Comparison of ENCODE assay signal across 27 mouse cellular contexts in the genomic region with DNA sequence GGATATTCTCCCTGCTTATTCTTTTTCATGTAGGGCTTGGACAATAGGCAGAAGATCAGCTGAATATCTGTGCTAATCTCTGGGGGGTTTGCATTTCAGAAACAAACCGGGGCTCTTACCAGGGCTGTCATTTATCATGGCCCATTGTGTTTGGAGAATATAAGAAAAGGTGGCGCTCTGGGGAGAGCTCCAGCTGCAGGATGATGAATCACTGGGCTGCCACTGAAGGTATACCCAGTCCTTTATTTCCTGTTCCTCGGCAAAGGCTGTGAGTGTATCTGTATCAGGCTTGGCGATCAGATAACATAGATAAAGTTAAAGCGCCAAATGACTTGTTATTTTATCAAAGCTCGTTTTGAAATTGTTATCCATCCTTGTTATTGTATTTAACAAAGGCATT. TPM values are rescaled to one million over a fixed set of nuclear protein-coding genes. Genes with fewer than 3 reads are reported as not detected.
A peak's percentile ranks its signal among the peaks of the same experiment; 100 is the strongest.
DNase-seq lines count a peak whose midpoint lies in the region; ATAC-seq and TF ChIP-seq lines count a peak whose summit lies in the region.
"Had no signal": no experiment of that assay in that cellular context is flagged by ENCODE, and none has a peak within 500 bp of the region (broad histone marks: within the 10 kb centered on the region; RNA-seq: fewer than 3 reads in every experiment).

No protein-coding gene starts in this region.

- TF ChIP-seq POLR2A in thymus, adult 2 months (IDR thresholded peaks at IDR 0.05; ENCODE audit: control insufficient read depth, extremely low read depth, insufficient read depth, low read length, poor library complexity), result no peak

- no peak overlapping the region for H3K4me3 ChIP-seq in midbrain, postnatal 0 days (ENCODE audit: low read depth, low read length)
- H3K4me3 ChIP-seq in midbrain, embryonic 13.5 days (replicated peaks), result no peak overlapping the region
- H3K4me3 ChIP-seq in hindbrain, embryonic 15.5 days, result no peak overlapping the region
- H3K4me3 ChIP-seq in neural tube, embryonic 15.5 days (replicated peaks), result no peak overlapping the region
- H3K4me3 ChIP-seq in thymus, adult 2 months (ENCODE audit: control insufficient read depth, insufficient read depth, low read length), result no peak overlapping the region
- H3K4me3 ChIP-seq: embryonic facial prominence, embryonic 15.5 days; heart, embryonic 12.5 days; limb, embryonic 13.5 days; liver, embryonic 12.5 days; midbrain, embryonic 15.5 days; myocyte had no signal

- no peaks in the 10 kb centered on the region for H3K27me3 ChIP-seq in midbrain, postnatal 0 days (ENCODE audit: insufficient read depth, low read length)
- H3K27me3 ChIP-seq in midbrain, embryonic 13.5 days, result no peaks in the 10 kb centered on the region
- H3K27me3 ChIP-seq in hindbrain, embryonic 15.5 days, result no peaks in the 10 kb centered on the region
- H3K27me3 ChIP-seq in neural tube, embryonic 15.5 days (replicated peaks), result no peaks in the 10 kb centered on the region
- H3K27me3 ChIP-seq in thymus, adult 2 months (ENCODE audit: control insufficient read depth, insufficient read depth, low read length), result no peaks in the 10 kb centered on the region
- H3K27me3 ChIP-seq: embryonic facial prominence, embryonic 15.5 days; heart, embryonic 12.5 days; limb, embryonic 13.5 days; liver, embryonic 12.5 days; midbrain, embryonic 15.5 days had no signal

- TF ChIP-seq CTCF in midbrain, postnatal 0 days (IDR thresholded peaks at IDR 0.05), result no peak
- TF ChIP-seq CTCF in thymus, adult 2 months (IDR thresholded peaks at IDR 0.05; ENCODE audit: borderline replicate concordance, control insufficient read depth, extremely low read depth, insufficient read depth, low read length, poor library complexity), result no peak

- no peaks in the 10 kb centered on the region for H3K4me1 ChIP-seq in midbrain, postnatal 0 days (ENCODE audit: insufficient read depth, low read length)
- no peaks in the 10 kb centered on the region for H3K4me1 ChIP-seq in midbrain, embryonic 13.5 days (replicated peaks)
- no peaks in the 10 kb centered on the region; the same call in 1 of the 2 replicates for H3K4me1 ChIP-seq in hindbrain, embryonic 15.5 days (replicated peaks)
- peaks cover 4% of the 10 kb centered on the region; the same call in 1 of the 2 replicates for H3K4me1 ChIP-seq in neural tube, embryonic 15.5 days
- no peaks in the 10 kb centered on the region for H3K4me1 ChIP-seq in thymus, adult 2 months (replicated peaks; ENCODE audit: control insufficient read depth, insufficient read depth, low read length)
- H3K4me1 ChIP-seq: embryonic facial prominence, embryonic 15.5 days; limb, embryonic 13.5 days; liver, embryonic 12.5 days; midbrain, embryonic 15.5 days had no signal

- no peaks in the 10 kb centered on the region for H3K9me3 ChIP-seq in midbrain, postnatal 0 days (ENCODE audit: low read length)
- no peaks in the 10 kb centered on the region for H3K9me3 ChIP-seq in midbrain, embryonic 13.5 days
- H3K9me3 ChIP-seq in hindbrain, embryonic 15.5 days, result no peaks in the 10 kb centered on the region
- H3K9me3 ChIP-seq in neural tube, embryonic 15.5 days (replicated peaks), result no peaks in the 10 kb centered on the region
- H3K9me3 ChIP-seq: embryonic facial prominence, embryonic 15.5 days; heart, embryonic 12.5 days; limb, embryonic 13.5 days; liver, embryonic 12.5 days; midbrain, embryonic 15.5 days had no signal

- no peak overlapping the region for H3K9ac ChIP-seq in midbrain, postnatal 0 days (replicated peaks; ENCODE audit: low read length, poor library complexity, severe bottlenecking)
- H3K9ac ChIP-seq in midbrain, embryonic 13.5 days (replicated peaks), result no peak overlapping the region
- no peak overlapping the region for H3K9ac ChIP-seq in hindbrain, embryonic 15.5 days
- H3K9ac ChIP-seq in neural tube, embryonic 15.5 days (replicated peaks), result no peak overlapping the region
- H3K9ac ChIP-seq: embryonic facial prominence, embryonic 15.5 days; heart, embryonic 12.5 days; limb, embryonic 13.5 days; liver, embryonic 12.5 days; midbrain, embryonic 15.5 days had no signal

- WGBS in midbrain, postnatal 0 days, result 59% methylated on average over 6 of the region's 6 CpGs
- 62% methylated on average over 6 of the region's 6 CpGs for WGBS in midbrain, embryonic 13.5 days
- 35% methylated on average over 6 of the region's 6 CpGs for WGBS in hindbrain, embryonic 15.5 days
- 30% methylated on average over 6 of the region's 6 CpGs for WGBS in neural tube, embryonic 15.5 days
- WGBS in thymus, adult 2 months, result 13% methylated on average over 6 of the region's 6 CpGs

- peak; percentile 42 for DNase-seq in midbrain, postnatal 0 days (ENCODE audit: low spot score)
- peak; percentile 17 for DNase-seq in embryo, embryonic 10.5 days (ENCODE audit: low spot score)
- DNase-seq in thymus, adult 2 months, result no peak
- no peak for DNase-seq in thymus, postnatal 14 days
- no peak for DNase-seq in adipocyte (ENCODE audit: low spot score)
- DNase-seq: adrenal gland, adult 2 months; cerebellum, adult 11-12 months; cerebellum, postnatal 10 days; gastrocnemius, postnatal 10 days; heart, adult 18-20 months; heart, postnatal 10 days; kidney, adult 2 months; layer of hippocampus, adult 9-11 months; lung, adult 18-20 months; retina, postnatal 1 day; right cerebral cortex, postnatal 25 days had no signal

- no peaks in the 10 kb centered on the region for H3K36me3 ChIP-seq in midbrain, postnatal 0 days (ENCODE audit: insufficient read depth, low read length)
- H3K36me3 ChIP-seq in midbrain, embryonic 13.5 days, result no peaks in the 10 kb centered on the region
- H3K36me3 ChIP-seq in hindbrain, embryonic 15.5 days, result no peaks in the 10 kb centered on the region
- H3K36me3 ChIP-seq in neural tube, embryonic 15.5 days, result no peaks in the 10 kb centered on the region
- no peaks in the 10 kb centered on the region for H3K36me3 ChIP-seq in thymus, adult 2 months (ENCODE audit: control insufficient read depth, insufficient read depth, low read length)
- H3K36me3 ChIP-seq: embryonic facial prominence, embryonic 15.5 days; heart, embryonic 12.5 days; limb, embryonic 13.5 days; liver, embryonic 12.5 days; midbrain, embryonic 15.5 days had no signal

- ATAC-seq in midbrain, postnatal 0 days (ENCODE audit: low FRiP score), result no peak
- ATAC-seq in midbrain, embryonic 13.5 days, result no peak
- ATAC-seq in hindbrain, embryonic 15.5 days (ENCODE audit: low FRiP score, low read depth), result peak; percentile 83
- ATAC-seq in neural tube, embryonic 15.5 days (ENCODE audit: low FRiP score), result peak; percentile 50; the same call in 1 of the 2 replicates
- ATAC-seq: forebrain, embryonic 14.5 days; liver, embryonic 12.5 days; midbrain, embryonic 15.5 days had no signal

- H3K27ac ChIP-seq in midbrain, postnatal 0 days (ENCODE audit: low read depth, low read length), result no peak overlapping the region
- H3K27ac ChIP-seq in midbrain, embryonic 13.5 days, result no peak overlapping the region
- H3K27ac ChIP-seq in hindbrain, embryonic 15.5 days (replicated peaks), result peak overlapping the region; percentile 61
- peak overlapping the region; percentile 37; the same call in 1 of the 2 replicates for H3K27ac ChIP-seq in neural tube, embryonic 15.5 days (replicated peaks)
- H3K27ac ChIP-seq in thymus, adult 2 months (ENCODE audit: control insufficient read depth, insufficient read depth, low read length), result no peak overlapping the region
- H3K27ac ChIP-seq: embryonic facial prominence, embryonic 15.5 days; limb, embryonic 13.5 days; liver, embryonic 12.5 days; midbrain, embryonic 15.5 days had no signal

- no peak overlapping the region for H3K4me2 ChIP-seq in midbrain, postnatal 0 days (ENCODE audit: low read depth, low read length, poor library complexity, severe bottlenecking)
- no peak overlapping the region for H3K4me2 ChIP-seq in midbrain, embryonic 13.5 days (replicated peaks)
- H3K4me2 ChIP-seq in hindbrain, embryonic 15.5 days, result no peak overlapping the region
- H3K4me2 ChIP-seq in neural tube, embryonic 15.5 days, result no peak overlapping the region
- H3K4me2 ChIP-seq: embryonic facial prominence, embryonic 15.5 days; heart, embryonic 12.5 days; limb, embryonic 13.5 days; liver, embryonic 12.5 days; midbrain, embryonic 15.5 days had no signal

RNA-seq across cellular contexts. Expression of a gene that starts 14.6 kb away (rescaled TPM):
- total RNA-seq in midbrain, postnatal 0 days (2014; rRNA removed), result not detected in 2 replicates
- not detected in 2 replicates for polyA plus RNA-seq in midbrain, postnatal 0 days (2015; fragmentation: Nextera tagmentation; extraction: Ambion mirVana)
- 0.13 TPM in 1 of 2 replicates, not detected in the other for polyA plus RNA-seq in midbrain, embryonic 13.5 days (2015; fragmentation: Nextera tagmentation; extraction: Ambion mirVana)
- not detected in 2 replicates for polyA plus RNA-seq in hindbrain, embryonic 15.5 days (2015; fragmentation: Nextera tagmentation; extraction: Ambion mirVana)
- 3.1 TPM in 1 of 2 replicates, not detected in the other for polyA plus RNA-seq in neural tube, embryonic 15.5 days (2015; fragmentation: Nextera tagmentation; extraction: Ambion mirVana)
- polyA plus RNA-seq in thymus, adult 2 months (2012; rRNA removed), result 0.23 TPM in 2 replicates
- total RNA-seq: gastrocnemius, postnatal 10 days; megakaryocyte, adult 5-6 weeks had no signal
- polyA plus RNA-seq: embryonic facial prominence, embryonic 15.5 days; limb, embryonic 13.5 days; myocyte had no signal

Comparison
In these comparisons a context has a peak if more than half of its experiments do, and no peak if none do; other contexts are left out.
1. ATAC-seq: peak in hindbrain, embryonic 15.5 days (single experiment) and neural tube, embryonic 15.5 days (single experiment); none in midbrain, postnatal 0 days (single experiment) and midbrain, embryonic 13.5 days (single experiment).
2. DNase-seq: peak in midbrain, postnatal 0 days (single experiment) and embryo, embryonic 10.5 days (single experiment); none in thymus, adult 2 months (single experiment), thymus, postnatal 14 days (single experiment) and adipocyte (single experiment).
3. H3K27ac ChIP-seq: peak in hindbrain, embryonic 15.5 days (single experiment) and neural tube, embryonic 15.5 days (single experiment); none in midbrain, postnatal 0 days (single experiment), midbrain, embryonic 13.5 days (single experiment) and thymus, adult 2 months (single experiment).